Mouse (Mus musculus): ENCODE data around the gene Amh. TPM values are rescaled to one million over a fixed set of nuclear protein-coding genes. Genes with fewer than 3 reads are reported as not detected.

Gene Amh
- not detected in 2 replicates for polyA plus RNA-seq (2015; fragmentation: Nextera tagmentation; extraction: Ambion mirVana)

GRCm38 (mm10) chr10:80804916-80805315, at the start of gene Amh:
Amh (plus strand) TSS chr10:80805243.

GRCm38 (mm10) chr10:80798150-80799006, 6.7 kb upstream of the Amh start, which contains the start of the genes Sf3a2 and Plekhj1:
Sf3a2 (plus strand) TSS chr10:80798198.
Plekhj1 (minus strand) TSS chr10:80798626.

GRCm38 (mm10) chr10:80813366-80813765, 8.3 kb downstream of the Amh start, which contains the start of gene Jsrp1:
Jsrp1 (minus strand) TSS chr10:80813498.

GRCm38 (mm10) chr10:80826151-80827062, 21.4 kb downstream of the Amh start, which contains the start of gene Oaz1:
Oaz1 (plus strand) TSS chr10:80826656.

GRCm38 (mm10) chr10:80843931-80844547, 39.0 kb downstream of the Amh start, which contains the start of gene Lingo3:
Lingo3 (minus strand) TSS chr10:80844039.

GRCm38 (mm10) chr10:80854913-80855748, 50.1 kb downstream of the Amh start, which contains the start of the genes Lsm7 and Sppl2b:
Lsm7 (minus strand) TSS chr10:80855209.
Sppl2b (plus strand) TSS chr10:80855275.

MicroRNA genes within 50 kb of the gene (microRNA counts, 519-probe panel; counts per million panel counts)
- microRNA mmu-miR-1982, result 296 counts per million, percentile 58 among the panel's probes with 10 or more counts

Small RNA genes lying within 50 kb of the gene (microRNA-seq; reads per million reads assigned to microRNA genes)
- 3.0 to 5.4 reads per million in 2 experiments for gene Mir1982

Other genes with a start within 250 kb of the Amh start
- 7.3 TPM in 2 replicates for gene Rexo1, start 243.7 kb upstream of the Amh start, polyA plus RNA-seq (2015; fragmentation: Nextera tagmentation; extraction: Ambion mirVana)
- 2.6 and 3.2 TPM in 2 replicates for gene Klf16, start 227.9 kb upstream of the Amh start, polyA plus RNA-seq (2015; fragmentation: Nextera tagmentation; extraction: Ambion mirVana)
- 76.8 and 93.8 TPM in 2 replicates for gene Abhd17a, start 214.9 kb upstream of the Amh start, polyA plus RNA-seq (2015; fragmentation: Nextera tagmentation; extraction: Ambion mirVana)
- gene Scamp4, start 202.4 kb upstream of the Amh start, polyA plus RNA-seq (2015; fragmentation: Nextera tagmentation; extraction: Ambion mirVana), result 30.5 and 36.5 TPM in 2 replicates
- gene Adat3, start 202.4 kb upstream of the Amh start, polyA plus RNA-seq (2015; fragmentation: Nextera tagmentation; extraction: Ambion mirVana), result 2.5 and 3.5 TPM in 2 replicates
- gene Gm49322, start 199.2 kb upstream of the Amh start, polyA plus RNA-seq (2015; fragmentation: Nextera tagmentation; extraction: Ambion mirVana), result 0.87 and 1.2 TPM in 2 replicates
- 93.0 and 102 TPM in 2 replicates for gene Csnk1g2, start 182.4 kb upstream of the Amh start, polyA plus RNA-seq (2015; fragmentation: Nextera tagmentation; extraction: Ambion mirVana)
- gene Btbd2, start 148.2 kb upstream of the Amh start, polyA plus RNA-seq (2015; fragmentation: Nextera tagmentation; extraction: Ambion mirVana), result 31.9 and 36.3 TPM in 2 replicates
- 132 and 139 TPM in 2 replicates for gene Mknk2, start 127.1 kb upstream of the Amh start, polyA plus RNA-seq (2015; fragmentation: Nextera tagmentation; extraction: Ambion mirVana)
- 19.4 and 20.4 TPM in 2 replicates for gene Mob3a, start 103.3 kb upstream of the Amh start, polyA plus RNA-seq (2015; fragmentation: Nextera tagmentation; extraction: Ambion mirVana)
- 7.5 and 10.2 TPM in 2 replicates for gene Izumo4, start 103.1 kb upstream of the Amh start, polyA plus RNA-seq (2015; fragmentation: Nextera tagmentation; extraction: Ambion mirVana)
- gene Ap3d1, start 63.0 kb upstream of the Amh start, polyA plus RNA-seq (2015; fragmentation: Nextera tagmentation; extraction: Ambion mirVana), result 31.6 and 35.9 TPM in 2 replicates
- gene Dot1l, start 50.0 kb upstream of the Amh start, polyA plus RNA-seq (2015; fragmentation: Nextera tagmentation; extraction: Ambion mirVana), result 8.6 and 10.6 TPM in 2 replicates
- 28.5 and 34.2 TPM in 2 replicates for gene Sf3a2, start 7.0 kb upstream of the Amh start, polyA plus RNA-seq (2015; fragmentation: Nextera tagmentation; extraction: Ambion mirVana)
- gene Plekhj1, start 6.6 kb upstream of the Amh start, polyA plus RNA-seq (2015; fragmentation: Nextera tagmentation; extraction: Ambion mirVana), result 44.2 and 55.6 TPM in 2 replicates
- 278 and 284 TPM in 2 replicates for gene Jsrp1, start 8.3 kb downstream of the Amh start, polyA plus RNA-seq (2015; fragmentation: Nextera tagmentation; extraction: Ambion mirVana)
- gene Oaz1, start 21.4 kb downstream of the Amh start, polyA plus RNA-seq (2015; fragmentation: Nextera tagmentation; extraction: Ambion mirVana), result 1,304 and 1,343 TPM in 2 replicates
- gene Lingo3, start 38.8 kb downstream of the Amh start, polyA plus RNA-seq (2015; fragmentation: Nextera tagmentation; extraction: Ambion mirVana), result 8.9 and 10.0 TPM in 2 replicates
- 171 and 175 TPM in 2 replicates for gene Lsm7, start 50.0 kb downstream of the Amh start, polyA plus RNA-seq (2015; fragmentation: Nextera tagmentation; extraction: Ambion mirVana)
- gene Sppl2b, start 50.0 kb downstream of the Amh start, polyA plus RNA-seq (2015; fragmentation: Nextera tagmentation; extraction: Ambion mirVana), result 20.0 and 20.7 TPM in 2 replicates
- gene Tmprss9, start 66.6 kb downstream of the Amh start, polyA plus RNA-seq (2015; fragmentation: Nextera tagmentation; extraction: Ambion mirVana), result not detected in 2 replicates
- 239 and 241 TPM in 2 replicates for gene Timm13, start 95.7 kb downstream of the Amh start, polyA plus RNA-seq (2015; fragmentation: Nextera tagmentation; extraction: Ambion mirVana)
- 23.4 and 25.6 TPM in 2 replicates for gene Lmnb2, start 113.0 kb downstream of the Amh start, polyA plus RNA-seq (2015; fragmentation: Nextera tagmentation; extraction: Ambion mirVana)
- 24.5 and 29.0 TPM in 2 replicates for gene Gadd45b, start 124.8 kb downstream of the Amh start, polyA plus RNA-seq (2015; fragmentation: Nextera tagmentation; extraction: Ambion mirVana)
- gene Gng7, start 209.7 kb downstream of the Amh start, polyA plus RNA-seq (2015; fragmentation: Nextera tagmentation; extraction: Ambion mirVana), result 1.6 TPM in 2 replicates
- 0.06 TPM in 1 of 2 replicates, not detected in the other for gene Diras1, start 220.4 kb downstream of the Amh start, polyA plus RNA-seq (2015; fragmentation: Nextera tagmentation; extraction: Ambion mirVana)
- gene Slc39a3, start 232.2 kb downstream of the Amh start, polyA plus RNA-seq (2015; fragmentation: Nextera tagmentation; extraction: Ambion mirVana), result 7.3 and 9.2 TPM in 2 replicates

Data from skeletal muscle tissue, postnatal 0 days (tissue).